Mouse (Mus musculus): ENCODE results near the gene Bcam. TPM values are rescaled to one million over a fixed set of nuclear protein-coding genes. Genes with fewer than 3 reads are reported as not detected.
A peak's percentile ranks its signal among the peaks of the same experiment; 100 is the strongest.
"Not testable (repeated sequence)": the region's sequence is repeated elsewhere in the genome, so short reads cannot be mapped to it uniquely, and the experiment has no call there.

The Bcam gene
- polyA plus RNA-seq, 1 experiment from 2014 or later = 17.6 TPM

DNA sequence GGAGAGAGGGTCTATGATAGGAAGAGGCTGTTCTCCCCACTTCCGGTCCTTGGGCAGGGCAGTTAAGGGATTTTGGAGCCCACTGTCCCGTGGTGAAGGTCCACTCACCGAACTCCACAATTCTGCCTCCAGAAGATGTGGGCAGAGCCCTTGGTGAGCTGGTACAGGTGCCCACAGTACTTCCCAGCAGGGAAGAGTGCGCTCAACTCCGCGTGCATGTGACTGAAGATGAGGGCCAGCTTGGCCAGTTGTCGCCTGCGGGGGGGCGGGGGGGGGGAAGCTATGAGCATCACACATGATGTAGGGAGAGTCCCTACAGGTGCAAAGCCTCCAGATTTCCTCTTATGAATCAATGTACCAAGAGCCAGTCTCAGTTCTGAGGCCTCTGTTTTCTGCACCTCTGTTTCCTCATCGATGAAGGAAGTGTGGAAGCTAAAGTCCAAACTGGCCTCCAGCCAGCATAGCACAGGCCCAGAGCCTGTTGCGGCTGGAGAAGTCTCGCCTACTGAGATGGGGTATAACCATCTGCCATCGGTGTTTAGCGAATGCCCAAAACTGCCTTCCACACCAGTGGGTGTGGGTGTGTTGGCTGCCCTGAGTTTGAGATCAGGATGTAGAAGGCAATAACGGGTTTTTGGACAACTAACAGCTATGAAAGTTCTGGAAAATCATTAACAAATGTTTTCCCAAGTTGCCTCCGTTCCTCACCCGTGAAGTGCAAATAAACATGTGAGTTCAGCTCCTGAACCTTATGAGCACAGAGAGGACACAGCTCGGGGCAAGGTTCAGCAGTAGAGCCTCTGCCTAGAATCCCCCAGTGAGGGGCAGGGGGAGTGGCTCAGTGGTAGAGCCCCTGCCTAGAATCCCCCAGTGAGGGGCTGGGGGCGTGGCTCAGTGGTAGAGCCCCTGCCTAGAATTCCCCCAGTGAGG lies 22.1 kb upstream of the Bcam start:
- ATAC-seq (replicated peaks; ENCODE audit: low FRiP score) = no peak
- Histone ChIP-seq H3K27ac (ENCODE audit: low read depth, low read length) (no peak overlapping the region), H3K36me3 (ENCODE audit: control insufficient read depth, insufficient read depth, low read length) (no peaks in the 10 kb centered on the region), H3K4me3 (ENCODE audit: low read depth, low read length) (no peak overlapping the region), H3K27me3 (ENCODE audit: control insufficient read depth, insufficient read depth, low read length) (peaks cover 17% of the 10 kb centered on the region), H3K4me2 (ENCODE audit: low read depth, low read length, severe bottlenecking) (no peak overlapping the region), H3K4me1 (replicated peaks; ENCODE audit: control insufficient read depth, insufficient read depth, low read length) (no peaks in the 10 kb centered on the region), H3K9ac (ENCODE audit: low read length) (no peak overlapping the region), H3K9me3 (ENCODE audit: control insufficient read depth, low read length) (no peaks in the 10 kb centered on the region)
- no peak for DNase-seq (ENCODE audit: low spot score)
- WGBS = 86% methylated on average over 19 of the region's 19 CpGs

DNA sequence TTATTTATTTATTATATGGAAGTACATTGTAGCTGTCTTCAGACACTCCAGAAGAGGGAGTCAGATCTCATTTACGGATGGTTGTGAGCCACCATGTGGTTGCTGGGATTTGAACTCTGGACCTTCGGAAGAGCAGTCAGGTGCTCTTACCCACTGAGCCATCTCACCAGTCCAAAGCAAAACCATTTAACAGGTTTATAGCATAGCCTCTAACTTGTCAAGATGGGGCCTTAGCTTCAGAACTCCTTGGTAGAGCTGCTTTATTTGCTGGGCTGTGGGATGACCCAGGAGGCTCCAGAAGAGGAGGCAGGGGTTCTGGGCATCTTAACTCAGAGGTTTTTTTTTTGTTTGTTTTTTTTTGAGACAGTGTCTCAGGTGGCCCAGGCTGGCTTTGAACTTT lies 20.7 kb upstream of the Bcam start:
- H3K4me1 ChIP-seq (replicated peaks; ENCODE audit: control insufficient read depth, insufficient read depth, low read length); H3K4me3 ChIP-seq (ENCODE audit: low read depth, low read length); H3K27ac ChIP-seq (ENCODE audit: low read depth, low read length); DNase-seq (ENCODE audit: low spot score); H3K36me3 ChIP-seq (ENCODE audit: control insufficient read depth, insufficient read depth, low read length); H3K9me3 ChIP-seq (ENCODE audit: control insufficient read depth, low read length); H3K27me3 ChIP-seq (ENCODE audit: control insufficient read depth, insufficient read depth, low read length); ATAC-seq (replicated peaks; ENCODE audit: low FRiP score); H3K4me2 ChIP-seq (ENCODE audit: low read depth, low read length, severe bottlenecking); H3K9ac ChIP-seq (ENCODE audit: low read length): not testable (repeated sequence)
- 97% methylated on average over 2 of the region's 2 CpGs for WGBS

GRCm38 (mm10) chr7:19789904-19790347 lies 19.1 kb upstream of the Bcam start:
- peak overlapping the region; percentile 22 for H3K4me3 ChIP-seq (ENCODE audit: low read depth, low read length)
- 3% methylated on average over 19 of the region's 19 CpGs for WGBS

GRCm38 (mm10) chr7:19785874-19786458 lies 15.2 kb upstream of the Bcam start:
- 57% methylated on average over 12 of the region's 12 CpGs for WGBS
- no peaks in the 10 kb centered on the region for H3K36me3 ChIP-seq (ENCODE audit: control insufficient read depth, insufficient read depth, low read length)
- no peaks in the 10 kb centered on the region for H3K9me3 ChIP-seq (ENCODE audit: control insufficient read depth, low read length)
- H3K4me2 ChIP-seq (ENCODE audit: low read depth, low read length, severe bottlenecking) = no peak overlapping the region
- H3K4me3 ChIP-seq (ENCODE audit: low read depth, low read length) = no peak overlapping the region
- no peaks in the 10 kb centered on the region for H3K27me3 ChIP-seq (ENCODE audit: control insufficient read depth, insufficient read depth, low read length)
- no peak overlapping the region for H3K27ac ChIP-seq (ENCODE audit: low read depth, low read length)
- ATAC-seq (replicated peaks; ENCODE audit: low FRiP score) = no peak
- no peaks in the 10 kb centered on the region for H3K4me1 ChIP-seq (replicated peaks; ENCODE audit: control insufficient read depth, insufficient read depth, low read length)
- no peak overlapping the region for H3K9ac ChIP-seq (ENCODE audit: low read length)
- DNase-seq (ENCODE audit: low spot score) = no peak

More at GRCm38 (mm10) chr7:19789904-19790347, 19.1 kb upstream of the Bcam start:
- ATAC-seq (replicated peaks; ENCODE audit: low FRiP score) (peak; percentile 65; the same call in 1 of the 2 replicates), DNase-seq (ENCODE audit: low spot score) (peak; percentile 96)
- Histone ChIP-seq H3K4me2 (ENCODE audit: low read depth, low read length, severe bottlenecking) (peak overlapping the region; percentile 56), H3K27ac (ENCODE audit: low read depth, low read length) (no peak overlapping the region), H3K27me3 (ENCODE audit: control insufficient read depth, insufficient read depth, low read length) (no peaks in the 10 kb centered on the region), H3K9me3 (ENCODE audit: control insufficient read depth, low read length) (no peaks in the 10 kb centered on the region), H3K36me3 (ENCODE audit: control insufficient read depth, insufficient read depth, low read length) (no peaks in the 10 kb centered on the region), H3K9ac (ENCODE audit: low read length) (peak overlapping the region; percentile 31; the same call in 1 of the 2 replicates), H3K4me1 (replicated peaks; ENCODE audit: control insufficient read depth, insufficient read depth, low read length) (no peaks in the 10 kb centered on the region)

DNA sequence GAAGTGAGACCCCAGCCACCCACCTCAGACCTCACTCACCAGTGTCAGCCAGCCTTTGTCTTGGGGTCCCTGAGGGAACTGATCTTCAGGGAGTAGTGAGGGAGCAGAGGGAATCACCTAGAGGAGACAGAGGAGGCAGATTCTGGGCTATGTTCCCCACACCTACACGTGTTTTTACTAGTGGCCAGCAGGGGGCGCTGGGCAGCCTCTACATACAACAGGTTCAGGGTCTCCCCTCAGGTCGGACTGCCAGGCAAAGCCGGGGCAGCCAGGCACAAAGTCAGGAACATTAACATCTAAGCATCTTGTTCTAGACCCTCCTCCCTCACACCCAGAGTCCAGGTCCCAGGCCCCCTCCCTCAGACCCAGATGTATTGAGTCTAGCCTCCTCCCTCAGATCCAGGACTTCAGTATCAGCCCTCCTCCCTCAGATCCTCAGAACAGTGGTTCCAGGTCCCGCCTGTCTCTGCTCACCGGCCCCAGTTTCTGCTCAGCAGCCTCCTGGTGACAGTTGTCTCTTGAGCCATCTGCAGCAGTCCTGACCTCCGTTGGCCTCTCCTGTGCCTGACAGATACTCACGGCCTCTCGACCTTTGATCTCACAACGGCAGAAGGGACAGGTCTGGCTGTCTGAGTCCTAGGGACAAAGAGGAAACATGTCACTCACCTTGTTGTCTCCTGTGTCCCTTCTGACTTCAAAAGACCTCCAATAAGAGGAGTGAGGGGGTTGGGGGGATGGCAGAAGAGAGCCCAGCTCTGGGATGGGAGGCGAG lies 14.1 kb upstream of the Bcam start:
- Histone ChIP-seq H3K4me3 (ENCODE audit: low read depth, low read length) (no peak overlapping the region), H3K27me3 (ENCODE audit: control insufficient read depth, insufficient read depth, low read length) (no peaks in the 10 kb centered on the region), H3K9ac (ENCODE audit: low read length) (no peak overlapping the region), H3K27ac (ENCODE audit: low read depth, low read length) (no peak overlapping the region), H3K4me2 (ENCODE audit: low read depth, low read length, severe bottlenecking) (no peak overlapping the region), H3K9me3 (ENCODE audit: control insufficient read depth, low read length) (no peaks in the 10 kb centered on the region), H3K4me1 (replicated peaks; ENCODE audit: control insufficient read depth, insufficient read depth, low read length) (no peaks in the 10 kb centered on the region), H3K36me3 (ENCODE audit: control insufficient read depth, insufficient read depth, low read length) (no peaks in the 10 kb centered on the region)
- no peak for ATAC-seq (replicated peaks; ENCODE audit: low FRiP score)
- DNase-seq (ENCODE audit: low spot score) = no peak
- 46% methylated on average over 11 of the region's 11 CpGs for WGBS

GRCm38 (mm10) chr7:19783630-19784029 lies 12.8 kb upstream of the Bcam start:
- 86% methylated on average over 8 of the region's 8 CpGs for WGBS
- Histone ChIP-seq H3K4me1 (replicated peaks; ENCODE audit: control insufficient read depth, insufficient read depth, low read length) (no peaks in the 10 kb centered on the region), H3K9ac (ENCODE audit: low read length) (no peak overlapping the region), H3K36me3 (ENCODE audit: control insufficient read depth, insufficient read depth, low read length) (no peaks in the 10 kb centered on the region), H3K27me3 (ENCODE audit: control insufficient read depth, insufficient read depth, low read length) (no peaks in the 10 kb centered on the region), H3K9me3 (ENCODE audit: control insufficient read depth, low read length) (no peaks in the 10 kb centered on the region), H3K27ac (ENCODE audit: low read depth, low read length) (no peak overlapping the region), H3K4me2 (ENCODE audit: low read depth, low read length, severe bottlenecking) (no peak overlapping the region), H3K4me3 (ENCODE audit: low read depth, low read length) (no peak overlapping the region)
- no peak for ATAC-seq (replicated peaks; ENCODE audit: low FRiP score)
- DNase-seq (ENCODE audit: low spot score) = no peak

GRCm38 (mm10) chr7:19782645-19783044 lies 11.8 kb upstream of the Bcam start:
- DNase-seq (ENCODE audit: low spot score) = no peak

DNA sequence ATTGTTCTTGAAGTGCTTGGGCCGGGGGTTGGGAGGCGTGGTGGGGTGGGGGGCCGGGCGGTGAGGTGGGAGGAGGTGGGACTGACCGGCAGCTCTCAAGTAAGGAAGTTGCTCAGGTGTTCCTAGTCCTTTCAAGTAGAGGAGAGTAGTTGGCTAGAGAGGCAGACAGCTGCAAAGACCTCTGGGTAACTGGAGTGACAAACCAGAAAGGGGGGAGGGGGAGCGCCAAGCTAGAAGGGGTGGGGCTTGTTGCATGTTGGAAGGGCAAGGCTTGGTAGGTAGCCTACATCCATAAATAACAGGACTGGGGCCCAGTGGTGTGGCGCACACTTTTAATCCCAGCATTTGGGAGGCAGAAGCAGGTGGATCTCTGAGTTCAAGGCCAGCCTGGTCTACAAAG lies 10.9 kb upstream of the Bcam start:
- no peak overlapping the region for H3K9ac ChIP-seq (ENCODE audit: low read length)
- no peaks in the 10 kb centered on the region for H3K9me3 ChIP-seq (ENCODE audit: control insufficient read depth, low read length)
- DNase-seq (ENCODE audit: low spot score) = no peak

More at GRCm38 (mm10) chr7:19782645-19783044, 11.8 kb upstream of the Bcam start:
- no peaks in the 10 kb centered on the region for H3K36me3 ChIP-seq (ENCODE audit: control insufficient read depth, insufficient read depth, low read length)
- no peak overlapping the region for H3K4me2 ChIP-seq (ENCODE audit: low read depth, low read length, severe bottlenecking)
- no peak overlapping the region for H3K4me3 ChIP-seq (ENCODE audit: low read depth, low read length)
- H3K9me3 ChIP-seq (ENCODE audit: control insufficient read depth, low read length) = no peaks in the 10 kb centered on the region
- no peak for ATAC-seq (replicated peaks; ENCODE audit: low FRiP score)
- no peaks in the 10 kb centered on the region for H3K4me1 ChIP-seq (replicated peaks; ENCODE audit: control insufficient read depth, insufficient read depth, low read length)
- 86% methylated on average over 4 of the region's 4 CpGs for WGBS
- H3K9ac ChIP-seq (ENCODE audit: low read length) = no peak overlapping the region
- no peaks in the 10 kb centered on the region for H3K27me3 ChIP-seq (ENCODE audit: control insufficient read depth, insufficient read depth, low read length)
- no peak overlapping the region for H3K27ac ChIP-seq (ENCODE audit: low read depth, low read length)

More for the DNA sequence above, 10.9 kb upstream of the Bcam start:
- no peaks in the 10 kb centered on the region for H3K27me3 ChIP-seq (ENCODE audit: control insufficient read depth, insufficient read depth, low read length)
- H3K4me3 ChIP-seq (ENCODE audit: low read depth, low read length) = no peak overlapping the region
- no peak overlapping the region for H3K27ac ChIP-seq (ENCODE audit: low read depth, low read length)
- ATAC-seq (replicated peaks; ENCODE audit: low FRiP score) = no peak
- H3K4me1 ChIP-seq (replicated peaks; ENCODE audit: control insufficient read depth, insufficient read depth, low read length) = no peaks in the 10 kb centered on the region
- H3K4me2 ChIP-seq (ENCODE audit: low read depth, low read length, severe bottlenecking) = no peak overlapping the region
- 92% methylated on average over 7 of the region's 7 CpGs for WGBS
- H3K36me3 ChIP-seq (ENCODE audit: control insufficient read depth, insufficient read depth, low read length) = no peaks in the 10 kb centered on the region

All from forebrain, embryonic 11.5 days (tissue).